Mouse (Mus musculus) heart, postnatal 36 days (tissue): ENCODE data around the gene Slc13a3. TPM values are rescaled to one million over a fixed set of nuclear protein-coding genes. Genes with fewer than 3 reads are reported as not detected.

Experiments used
- DNase-seq, 2 experiments: peaks; one replicate each; pipeline ENCODE4 v3.0.0; 2021 to 2022
- intact Hi-C: fragments of 180-260 bp; cut with DNase I; formaldehyde crosslinking; loops from one replicate; pipeline ENCODE4 v1.15.1; 2025
- total RNA-seq, 2 experiments: library from RNA; stranded (reverse); gene quantifications; 2 replicates each; pipeline ENCODE4 v1.2.3; 2021

Slc13a3 gene
- total RNA-seq, 2 experiments from 2014 or later, result 0.33 to 1.2 TPM

DNA sequence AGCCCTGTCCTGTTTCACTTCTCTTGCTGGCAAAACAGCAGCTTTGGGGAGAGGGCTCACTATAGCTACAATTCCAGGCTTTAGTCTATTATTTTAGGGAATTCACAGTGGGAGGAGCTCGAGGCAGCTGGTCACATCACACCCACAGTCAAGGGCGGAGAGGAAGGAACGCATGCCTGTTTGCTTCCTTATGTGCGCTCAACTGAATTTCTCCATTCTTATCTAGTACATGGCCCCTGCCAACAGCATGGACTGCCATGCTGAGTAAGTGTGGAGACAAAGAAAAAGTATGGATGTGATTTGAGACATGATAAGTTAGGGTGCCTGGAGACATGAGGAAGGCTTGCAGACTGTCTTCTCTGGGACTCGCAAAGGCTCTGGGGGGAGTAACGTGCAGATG is 11.1 kb upstream of the Slc13a3 start:
- intact Hi-C loops, result loop anchor here (10.0 kb wide), 1 partner anchor 519 kb away; the partner anchor contains the start of gene Slc12a5
- no peak for DNase-seq

- DNase-seq, result no peak
- intact Hi-C loops, result loop anchor here (10.0 kb wide), 1 partner anchor 517 kb away; the partner anchor contains the start of gene Slc12a5
These were observed 9.0 kb upstream of the Slc13a3 start for GRCm38 (mm10) chr2:165482003-165482402.

DNA sequence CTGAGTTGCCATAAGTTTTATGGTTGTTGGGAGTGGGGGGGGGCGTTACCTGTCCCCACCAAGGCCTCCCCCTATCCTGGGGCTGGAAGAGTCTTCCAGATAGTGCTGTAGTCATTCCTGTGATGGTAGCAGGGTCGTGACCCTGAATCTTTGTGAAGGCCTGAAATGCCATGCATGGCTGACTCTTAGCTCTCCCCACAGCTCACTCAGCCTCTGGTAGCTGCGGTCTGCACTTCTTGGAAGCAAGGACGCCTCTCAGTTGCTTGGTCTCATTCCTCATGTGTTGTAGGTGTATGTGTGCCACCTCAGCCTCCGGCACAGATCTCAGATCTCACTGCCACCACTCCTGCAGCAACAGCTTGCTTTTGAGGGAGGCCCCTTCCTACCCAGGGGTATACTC is 2.8 kb upstream of the Slc13a3 start:
- intact Hi-C loops, result no loop called here
- no peak for DNase-seq

GRCm38 (mm10) chr2:165475412-165475811 is 2.4 kb upstream of the Slc13a3 start:
- intact Hi-C loops, result no loop called here
- DNase-seq, result no peak

- no peak for DNase-seq
- intact Hi-C loops, result no loop called here
These were observed 1.1 kb downstream of the Slc13a3 start for GRCm38 (mm10) chr2:165471943-165472342.

- peak in 1 of 2 experiments; percentile 14 for DNase-seq
- intact Hi-C loops, result no loop called here
These were observed 2.9 kb downstream of the Slc13a3 start for GRCm38 (mm10) chr2:165470167-165470566.

GRCm38 (mm10) chr2:165467824-165468452 is 5.1 kb downstream of the Slc13a3 start:
- intact Hi-C loops, result no loop called here
- DNase-seq, result peak; percentile 24 to 31

GRCm38 (mm10) chr2:165459663-165460062 is 13.4 kb downstream of the Slc13a3 start:
- intact Hi-C loops, result no loop called here
- no peak for DNase-seq

DNA sequence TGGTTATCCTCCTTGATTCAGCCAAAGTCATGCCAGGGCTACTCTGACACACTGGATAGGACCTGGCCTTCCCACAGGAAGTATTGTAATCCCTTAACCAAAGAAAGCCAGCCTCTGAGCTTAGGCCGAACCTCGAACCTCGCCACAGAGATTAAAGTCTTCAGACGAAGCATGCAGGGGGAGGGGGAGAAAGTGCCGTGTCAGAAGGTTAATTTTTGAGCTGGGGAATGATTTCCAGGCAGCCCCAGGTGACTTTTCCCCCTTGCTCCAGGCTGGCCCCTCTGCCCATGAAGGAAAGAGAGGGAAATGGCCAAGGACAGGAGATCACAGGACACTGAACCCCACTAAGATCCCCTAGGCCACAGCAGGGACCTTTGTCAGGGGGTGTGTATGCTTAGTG is 14.8 kb downstream of the Slc13a3 start:
- intact Hi-C loops, result loop anchor here (1.0 kb wide), 1 partner anchor 25 kb away; no protein-coding TSS in a partner anchor
- no peak for DNase-seq

DNA sequence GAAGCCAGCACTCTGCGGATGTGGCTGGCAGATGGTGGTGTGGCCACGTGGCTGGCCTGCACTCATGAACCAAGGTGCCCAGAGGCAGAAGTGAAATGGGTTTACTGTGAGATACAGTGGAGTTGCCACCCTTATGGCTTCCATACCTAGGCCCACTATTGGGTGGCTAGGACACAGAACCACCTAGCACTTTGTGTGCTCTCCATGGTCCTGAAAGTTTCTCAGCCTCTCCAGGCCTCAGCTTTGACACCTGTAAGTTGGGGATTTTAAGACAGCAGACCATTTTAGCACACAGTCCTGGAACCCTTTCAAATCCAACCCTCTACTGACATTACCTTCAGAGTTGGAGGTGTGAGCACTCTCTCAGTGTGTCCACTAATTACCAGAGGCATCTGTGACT is 16.3 kb downstream of the Slc13a3 start:
- intact Hi-C loops, result no loop called here
- DNase-seq, result no peak

- intact Hi-C loops, result no loop called here
These were observed 20.0 kb downstream of the Slc13a3 start for GRCm38 (mm10) chr2:165452730-165453693.

GRCm38 (mm10) chr2:165448475-165448874 is 24.6 kb downstream of the Slc13a3 start:
- peak in 1 of 2 experiments; percentile 9 for DNase-seq
- intact Hi-C loops, result no loop called here

More at GRCm38 (mm10) chr2:165452730-165453693, 20.0 kb downstream of the Slc13a3 start:
- no peak for DNase-seq

DNA sequence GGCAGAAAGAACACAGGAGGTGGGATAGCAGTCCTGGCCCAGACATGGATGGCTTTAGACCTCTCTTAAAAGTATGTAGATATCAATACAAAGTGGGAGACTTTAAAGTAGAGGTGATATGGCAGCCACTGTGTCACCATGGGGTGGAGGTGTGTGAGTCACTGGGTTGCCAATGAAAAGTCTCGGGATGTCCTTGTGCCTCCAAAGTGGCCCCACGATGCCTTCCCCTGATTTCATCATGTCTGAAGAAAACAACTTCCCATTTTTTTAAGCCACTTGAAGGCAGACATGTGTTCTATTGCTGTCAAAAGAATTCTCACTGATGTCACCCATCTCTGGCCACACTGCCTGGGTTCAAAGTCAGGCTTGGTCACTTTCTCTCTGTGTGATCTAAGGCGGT is 28.2 kb downstream of the Slc13a3 start:
- intact Hi-C loops, result no loop called here

GRCm38 (mm10) chr2:165442981-165443380 is 30.0 kb downstream of the Slc13a3 start:
- intact Hi-C loops, result no loop called here
- no peak for DNase-seq

More for the DNA sequence above, 28.2 kb downstream of the Slc13a3 start:
- DNase-seq, result no peak

DNA sequence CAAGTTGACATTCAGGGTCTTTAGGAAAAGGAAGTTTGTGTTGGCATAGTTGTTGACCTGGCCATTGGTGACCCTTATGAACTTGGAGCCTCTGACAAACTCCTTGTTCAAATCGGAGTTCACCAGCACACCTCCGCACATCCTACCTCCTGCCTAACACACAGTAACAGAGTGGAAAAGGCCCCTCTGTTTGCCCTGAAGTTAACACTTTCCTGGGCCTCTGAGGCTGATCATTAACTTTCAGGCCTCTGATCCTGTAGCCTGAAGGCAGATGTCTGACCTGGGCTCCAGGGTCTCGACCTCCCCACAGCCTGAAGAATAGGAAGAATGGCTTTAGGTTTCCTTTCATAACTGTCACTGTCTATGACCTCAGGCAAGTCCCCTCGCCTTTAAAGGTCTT is 31.4 kb downstream of the Slc13a3 start:
- DNase-seq, result no peak
- intact Hi-C loops, result no loop called here

- no peak for DNase-seq
- intact Hi-C loops, result no loop called here
These were observed 33.4 kb downstream of the Slc13a3 start for GRCm38 (mm10) chr2:165439613-165440012.

- intact Hi-C loops, result no loop called here
- DNase-seq, result no peak
These were observed 34.1 kb downstream of the Slc13a3 start for GRCm38 (mm10) chr2:165438881-165439280.

- intact Hi-C loops, result no loop called here
- DNase-seq, result no peak
These were observed 44.3 kb downstream of the Slc13a3 start for GRCm38 (mm10) chr2:165428694-165429093.

DNA sequence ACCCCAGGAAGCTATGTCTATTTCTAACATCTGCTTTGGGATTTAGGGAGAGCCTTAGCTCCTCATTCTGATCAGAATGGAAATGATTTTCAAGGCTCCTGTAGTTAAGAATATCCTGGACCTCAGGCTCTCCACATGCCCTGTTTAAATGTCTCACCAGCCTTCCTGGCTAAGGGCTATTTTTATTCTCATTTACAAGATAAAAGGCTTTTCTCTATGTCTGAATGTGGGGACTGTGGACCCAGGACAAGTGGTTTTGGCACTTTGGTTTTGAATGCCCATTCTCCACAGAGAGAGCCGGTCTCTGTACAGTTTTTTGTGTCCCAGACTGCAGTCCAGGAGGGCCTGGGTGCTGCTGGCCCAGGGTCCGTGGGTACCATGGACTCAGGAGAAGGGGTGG is 52.8 kb downstream of the Slc13a3 start:
- no peak for DNase-seq

GRCm38 (mm10) chr2:165419670-165420111 is 53.3 kb downstream of the Slc13a3 start:
- intact Hi-C loops, result no loop called here
- DNase-seq, result no peak

More for the DNA sequence above, 52.8 kb downstream of the Slc13a3 start:
- intact Hi-C loops, result no loop called here

- intact Hi-C loops, result no loop called here
- no peak for DNase-seq
These were observed 54.5 kb downstream of the Slc13a3 start for GRCm38 (mm10) chr2:165418577-165418976.
